Mouse (Mus musculus) ovary, adult 18-20 months (tissue): ENCODE results near the gene Itprip.

Experiments
- DNase-seq: peaks from one replicate; pipeline ENCODE4 v3.0.0; 2022; ENCODE audit warnings: low spot score, mixed read lengths

Gene Itprip

DNA sequence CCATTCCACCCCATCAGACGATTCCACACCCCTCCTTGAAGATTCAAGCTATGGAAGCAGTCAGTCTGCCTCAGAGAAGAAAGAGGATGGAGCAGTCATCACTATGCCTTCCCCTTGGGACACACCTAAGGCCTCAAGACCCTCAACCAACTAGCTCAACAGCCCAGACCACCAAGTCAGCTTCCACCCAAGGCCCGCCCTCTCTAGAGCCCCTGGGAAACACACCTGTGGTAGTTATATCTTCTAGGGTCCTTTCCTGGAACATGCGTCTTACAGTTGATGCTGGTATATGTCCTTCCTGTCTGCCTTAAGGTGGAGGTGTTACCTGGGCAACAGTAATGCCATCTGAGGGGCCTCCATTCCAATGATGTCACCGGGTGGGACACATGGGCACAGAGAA lies 4.9 kb downstream of the Itprip start:
- no peak for DNase-seq

DNA sequence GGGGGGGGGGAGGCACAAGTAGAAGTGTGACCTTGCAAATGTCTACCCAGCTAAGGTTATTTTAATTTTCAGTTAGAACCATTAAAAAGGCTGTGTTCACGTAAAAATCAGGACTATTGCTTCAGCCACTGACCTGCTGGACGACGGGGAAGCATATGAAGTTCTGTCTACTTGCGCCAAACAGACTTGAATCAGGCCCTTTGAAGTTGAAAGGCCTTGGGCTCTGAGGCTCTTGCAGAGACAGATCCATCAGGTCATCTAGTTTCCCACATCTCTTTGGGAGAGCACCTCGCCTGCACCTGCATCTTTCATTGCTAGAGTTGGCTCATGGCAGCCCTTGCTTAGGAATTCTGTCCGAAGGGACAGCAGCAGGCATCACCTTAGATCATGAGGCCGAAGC lies 5.8 kb downstream of the Itprip start:
- no peak for DNase-seq

DNA sequence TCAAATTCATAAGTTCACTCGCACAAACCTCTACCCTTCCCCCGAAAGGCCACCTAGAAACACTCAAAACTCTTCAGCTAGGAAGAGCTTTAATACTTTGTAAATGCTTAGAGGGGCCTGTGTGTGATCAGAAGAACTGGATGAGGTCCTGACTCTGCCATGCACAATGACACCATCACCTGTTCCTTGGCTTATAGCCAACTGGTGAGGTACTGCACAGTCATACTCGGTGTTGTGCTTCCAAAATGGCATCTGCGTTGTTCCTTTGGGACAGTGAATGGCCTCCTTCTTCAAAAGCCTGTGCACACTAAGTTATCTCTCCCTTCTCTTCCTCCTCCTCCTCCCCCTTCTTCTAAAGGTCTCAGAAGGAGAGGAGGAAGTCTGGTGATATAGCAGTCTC lies 8.3 kb downstream of the Itprip start:
- DNase-seq = no peak

DNA sequence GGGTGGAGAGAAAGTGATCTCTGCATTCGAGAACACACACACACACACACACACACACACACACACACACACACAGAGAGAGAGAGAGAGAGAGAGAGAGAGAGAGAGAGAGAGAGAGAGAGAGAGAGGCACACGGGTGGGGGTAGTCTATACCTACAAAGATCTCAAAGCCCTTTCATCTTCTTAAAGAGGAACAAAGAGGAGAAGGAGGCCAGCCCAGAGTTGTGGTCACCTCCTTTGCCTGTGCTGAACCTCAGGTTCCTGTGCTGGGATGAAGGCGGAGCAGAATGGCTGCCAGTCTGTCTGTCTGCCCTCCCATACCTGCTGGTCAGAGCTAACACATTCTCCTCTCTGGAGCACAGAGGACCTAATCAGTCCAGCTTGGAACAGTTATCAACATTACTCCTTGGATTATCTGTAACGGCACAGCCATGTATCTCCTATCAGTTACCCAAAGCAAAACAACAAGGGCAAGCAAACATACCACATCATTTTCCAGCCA lies 8.9 kb downstream of the Itprip start:
- DNase-seq = no peak

DNA sequence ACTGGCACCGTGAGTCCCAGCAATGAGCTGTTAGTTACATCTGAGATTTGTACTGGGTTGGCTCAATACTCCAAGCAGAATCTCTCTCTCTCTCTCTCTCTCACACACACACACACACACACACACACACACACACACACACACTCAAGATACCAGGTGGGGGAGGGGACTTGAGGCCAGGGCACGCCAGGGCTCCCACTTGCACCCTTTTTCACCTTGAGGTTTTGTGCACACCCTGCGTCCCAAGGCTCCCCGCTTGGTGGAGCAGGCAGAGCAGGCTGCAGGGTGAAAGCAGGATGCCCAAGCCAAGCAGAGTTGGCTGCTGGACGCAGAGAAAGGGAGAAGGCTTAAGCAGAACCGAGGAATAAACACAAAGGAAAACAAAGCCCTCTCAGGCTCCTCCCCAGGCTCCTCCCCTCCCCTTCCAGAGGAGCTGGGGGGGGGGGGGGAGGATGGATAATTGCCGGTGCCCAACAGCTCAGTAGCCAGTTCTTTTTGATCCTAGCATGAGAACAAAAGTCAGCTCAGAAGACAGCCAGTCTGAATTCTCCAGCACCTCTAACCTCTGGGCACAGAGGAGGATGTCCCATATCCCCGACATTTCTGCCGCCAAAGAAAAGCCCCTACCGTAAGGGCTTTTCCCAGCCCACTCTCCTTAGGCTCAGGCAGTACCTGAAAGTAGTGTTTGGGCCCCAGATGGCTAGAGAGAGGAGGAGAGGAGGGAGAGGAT lies 9.5 kb downstream of the Itprip start:
- peak; percentile 22 for DNase-seq

DNA sequence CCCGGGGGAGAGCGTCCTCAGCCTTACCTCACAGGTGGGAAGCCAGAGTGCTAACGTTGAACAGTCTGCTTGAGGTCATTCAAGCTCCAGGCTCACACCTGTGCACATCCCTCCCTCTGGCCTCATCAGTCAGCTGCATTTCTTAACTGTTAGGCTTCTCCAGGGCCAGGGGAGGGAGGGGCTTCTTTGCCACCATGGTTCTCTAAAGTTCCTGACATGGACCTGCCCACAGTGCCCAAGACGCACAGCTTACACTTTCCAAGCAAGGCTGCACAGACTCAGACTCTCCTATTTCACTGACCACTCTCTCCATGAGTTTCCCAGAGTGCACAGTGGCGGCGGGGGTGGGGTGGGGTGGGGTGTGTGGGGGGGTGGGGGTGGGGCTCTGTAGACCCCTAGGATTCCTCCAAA lies 10.1 kb downstream of the Itprip start:
- no peak for DNase-seq

DNA sequence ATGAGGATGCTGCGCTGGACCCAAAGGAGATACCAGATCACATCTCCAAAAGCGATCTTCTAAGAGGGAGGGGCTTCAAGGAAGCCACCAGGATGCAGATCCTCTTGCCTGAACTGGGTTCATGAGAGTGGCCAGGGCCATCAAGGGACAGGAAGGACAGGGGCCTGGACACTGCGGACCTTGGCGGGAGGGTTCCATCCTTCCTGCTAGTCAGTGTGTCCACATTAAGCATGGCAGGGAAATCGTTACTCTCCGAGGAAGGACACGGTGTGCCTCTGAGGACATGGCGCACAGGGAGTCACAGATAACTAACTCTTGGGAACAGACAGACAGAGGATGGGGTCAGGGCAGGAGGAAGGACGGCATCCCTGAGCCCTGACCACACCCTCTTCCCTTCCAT lies 11.5 kb downstream of the Itprip start:
- no peak for DNase-seq

DNA sequence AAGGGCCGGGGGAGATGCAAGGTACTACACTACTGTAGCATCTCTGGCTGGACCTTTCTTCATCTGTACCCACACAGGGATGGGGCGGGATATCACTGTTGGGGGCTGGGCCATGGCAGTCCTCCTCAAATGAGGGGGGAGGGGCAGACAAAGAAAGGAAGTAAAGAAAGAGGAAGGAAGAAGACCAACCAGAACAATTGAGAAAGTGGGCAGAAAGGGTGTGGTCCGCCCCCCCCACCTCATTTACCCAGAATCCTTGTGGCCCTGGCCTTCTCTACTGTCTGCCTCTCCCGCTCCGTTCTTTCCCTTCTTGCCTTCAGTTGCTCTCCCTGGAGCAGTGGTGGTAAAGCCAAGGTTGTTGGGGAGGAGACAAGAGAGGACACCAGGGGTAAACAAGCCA lies 13.5 kb downstream of the Itprip start:
- DNase-seq = no peak

DNA sequence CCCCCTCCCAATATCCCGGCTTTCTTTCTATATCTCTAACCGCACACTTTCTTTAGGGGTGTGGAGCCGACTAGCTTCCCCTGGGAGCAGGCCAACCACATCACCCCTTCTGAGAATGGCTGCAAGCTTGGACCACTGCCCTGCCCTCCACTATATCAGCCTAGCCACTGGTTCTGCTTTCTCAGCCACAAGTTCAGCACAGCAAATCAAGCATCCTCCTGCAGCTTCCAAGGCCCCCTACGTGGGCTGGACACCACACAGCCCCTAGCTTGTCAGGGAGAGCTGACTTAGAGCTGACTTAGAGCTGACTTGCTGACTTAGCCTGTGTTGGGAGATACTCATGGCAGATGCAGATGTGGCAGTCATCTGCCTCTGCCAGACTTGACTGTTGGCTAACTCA lies 14.0 kb downstream of the Itprip start:
- DNase-seq = no peak

DNA sequence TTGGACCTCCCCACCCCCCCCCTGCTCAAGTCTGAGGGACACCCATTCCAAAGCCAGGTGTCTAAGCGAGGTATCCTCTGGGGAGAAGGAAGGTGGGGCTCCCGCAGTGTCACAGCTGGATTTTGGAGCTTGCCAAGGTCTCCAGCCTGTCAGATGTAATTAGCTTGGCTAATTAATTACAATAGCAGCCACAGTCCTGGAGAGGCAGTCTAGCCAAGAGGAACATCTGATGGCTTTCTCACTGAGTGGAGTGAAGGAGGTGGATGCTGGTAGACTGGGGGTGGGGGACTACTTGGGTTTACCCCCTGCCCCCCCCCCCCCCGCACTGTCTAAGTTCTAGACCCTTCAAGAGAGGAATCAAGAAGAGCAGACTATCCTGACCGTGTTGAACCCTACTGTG lies 15.4 kb downstream of the Itprip start:
- DNase-seq = no peak

DNA sequence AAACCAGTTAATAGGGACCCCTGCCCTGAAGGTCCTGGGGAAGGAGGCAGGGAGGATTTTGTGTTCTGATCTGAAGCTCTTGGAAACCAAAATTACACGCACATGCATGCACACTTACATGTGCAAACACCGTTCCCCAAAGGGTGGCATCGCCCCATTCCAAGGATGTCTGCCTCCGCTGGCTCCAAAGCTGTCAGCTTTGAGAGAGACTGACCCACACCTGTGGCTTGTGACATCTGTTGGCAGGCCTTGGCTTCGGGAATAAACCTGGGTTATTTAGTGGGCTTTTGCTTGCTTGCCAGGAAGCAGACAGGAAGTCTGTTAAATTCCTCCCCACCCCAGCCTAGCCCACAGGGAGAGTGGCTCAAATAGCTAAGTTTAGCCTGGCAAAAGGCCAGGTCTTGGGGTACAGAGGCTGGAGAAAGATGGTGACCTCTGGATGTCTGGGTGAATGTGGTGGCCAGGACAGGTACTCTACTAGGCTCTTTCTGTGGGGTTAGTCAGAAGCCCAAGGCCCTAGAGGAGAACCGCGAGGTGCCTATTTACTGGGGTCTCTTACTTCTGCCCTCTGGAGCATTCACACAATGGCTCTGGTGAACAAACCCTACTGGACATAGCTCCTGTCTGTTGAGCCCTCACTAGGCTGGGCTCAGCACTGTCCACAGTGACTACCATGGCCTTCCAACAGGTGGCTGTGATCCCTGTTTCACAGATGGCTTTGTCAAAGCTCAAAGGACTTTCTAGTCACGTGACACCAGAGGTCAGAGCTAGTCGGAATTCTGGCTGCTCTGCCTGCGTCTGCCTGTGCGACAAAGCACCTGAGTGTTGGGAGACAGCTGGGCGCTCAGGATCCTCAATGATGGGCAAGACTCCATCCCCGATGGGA lies 16.5 kb downstream of the Itprip start:
- DNase-seq = no peak

DNA sequence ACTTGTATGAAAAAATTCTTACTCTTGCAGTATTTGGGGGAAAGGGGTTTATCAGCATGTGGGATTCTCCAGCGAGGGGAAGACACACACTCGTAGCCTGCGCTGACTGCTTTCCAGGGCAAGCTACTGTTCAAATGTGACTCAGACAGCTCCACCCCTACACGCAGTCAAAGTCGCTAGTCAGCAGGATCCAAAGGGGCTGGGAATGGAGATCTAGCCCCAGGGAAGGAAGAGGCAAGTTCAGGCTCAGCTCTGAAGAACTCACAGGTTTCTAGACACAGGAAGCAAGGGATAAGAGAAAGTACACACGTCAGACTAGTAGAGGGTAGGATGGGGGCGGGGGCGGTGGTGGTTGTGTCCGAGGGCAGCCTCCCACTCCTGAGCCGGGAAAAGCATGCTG lies 18.5 kb downstream of the Itprip start:
- DNase-seq = no peak

DNA sequence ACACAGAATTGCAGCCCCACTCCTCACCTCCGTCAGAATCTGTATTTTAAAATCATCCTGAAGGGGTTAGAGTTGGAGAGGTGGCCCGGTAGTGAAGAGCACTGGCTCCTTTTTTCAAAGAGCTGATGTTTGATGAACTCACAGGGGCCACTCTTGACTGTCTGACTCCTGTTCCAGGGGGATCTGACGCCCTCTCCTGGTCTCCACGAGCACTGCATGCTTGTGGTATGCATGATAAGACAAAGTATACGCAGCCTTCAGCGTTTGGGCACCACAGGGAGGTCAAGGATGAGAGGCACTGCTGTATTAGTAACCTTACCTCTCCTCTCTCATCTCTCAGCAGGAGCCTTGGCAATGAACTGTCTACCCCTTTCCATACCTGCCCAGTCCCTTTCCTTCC lies 19.1 kb downstream of the Itprip start:
- DNase-seq = no peak

DNA sequence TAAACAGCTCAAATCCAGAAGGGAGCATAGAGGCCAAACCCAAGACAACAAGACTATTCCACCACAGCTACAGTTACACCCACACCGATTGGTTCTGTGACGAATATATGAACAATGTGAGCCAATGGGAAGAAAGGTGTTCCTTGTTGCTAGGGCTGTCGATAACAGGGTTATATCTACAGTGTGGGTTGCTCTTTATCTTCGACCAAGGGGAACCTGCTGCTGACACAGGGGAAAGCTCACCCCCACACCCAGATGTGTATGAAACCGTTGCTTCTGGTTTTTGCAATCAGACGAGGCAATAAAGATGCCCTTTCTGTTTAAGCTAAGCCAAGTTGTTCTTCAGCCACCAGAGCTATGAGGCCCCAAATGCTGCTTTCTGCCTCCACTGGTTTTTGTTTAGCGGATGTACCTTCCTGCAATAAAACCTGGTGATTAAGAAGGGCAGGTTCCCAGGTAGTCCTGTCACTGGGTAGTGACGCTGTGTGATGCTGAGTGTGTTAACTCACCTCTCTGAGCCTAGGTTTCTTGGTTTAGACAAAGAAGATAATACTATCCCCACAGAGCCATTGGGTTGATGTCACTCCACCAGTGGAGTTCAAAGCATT lies 20.5 kb downstream of the Itprip start:
- no peak for DNase-seq

DNA sequence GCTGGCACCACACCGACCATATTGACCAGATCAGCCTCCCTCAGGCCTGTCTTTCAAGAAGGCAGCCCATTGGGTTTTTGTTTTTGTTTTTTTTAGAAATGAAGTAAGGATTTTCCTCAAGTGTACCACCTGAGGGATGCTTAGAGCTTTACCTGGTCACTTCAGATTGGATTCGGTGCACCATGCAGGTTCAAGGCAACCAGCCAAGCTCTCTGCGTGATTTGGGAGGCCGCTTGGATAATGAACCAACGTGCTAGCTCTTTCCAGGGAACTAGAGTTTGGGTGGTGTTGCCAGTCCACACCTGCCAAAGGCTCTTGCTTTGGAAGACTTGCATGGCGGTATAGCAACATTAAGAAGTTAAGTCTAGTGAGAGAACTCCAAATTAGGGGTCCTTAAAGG lies 26.0 kb downstream of the Itprip start:
- DNase-seq = no peak

DNA sequence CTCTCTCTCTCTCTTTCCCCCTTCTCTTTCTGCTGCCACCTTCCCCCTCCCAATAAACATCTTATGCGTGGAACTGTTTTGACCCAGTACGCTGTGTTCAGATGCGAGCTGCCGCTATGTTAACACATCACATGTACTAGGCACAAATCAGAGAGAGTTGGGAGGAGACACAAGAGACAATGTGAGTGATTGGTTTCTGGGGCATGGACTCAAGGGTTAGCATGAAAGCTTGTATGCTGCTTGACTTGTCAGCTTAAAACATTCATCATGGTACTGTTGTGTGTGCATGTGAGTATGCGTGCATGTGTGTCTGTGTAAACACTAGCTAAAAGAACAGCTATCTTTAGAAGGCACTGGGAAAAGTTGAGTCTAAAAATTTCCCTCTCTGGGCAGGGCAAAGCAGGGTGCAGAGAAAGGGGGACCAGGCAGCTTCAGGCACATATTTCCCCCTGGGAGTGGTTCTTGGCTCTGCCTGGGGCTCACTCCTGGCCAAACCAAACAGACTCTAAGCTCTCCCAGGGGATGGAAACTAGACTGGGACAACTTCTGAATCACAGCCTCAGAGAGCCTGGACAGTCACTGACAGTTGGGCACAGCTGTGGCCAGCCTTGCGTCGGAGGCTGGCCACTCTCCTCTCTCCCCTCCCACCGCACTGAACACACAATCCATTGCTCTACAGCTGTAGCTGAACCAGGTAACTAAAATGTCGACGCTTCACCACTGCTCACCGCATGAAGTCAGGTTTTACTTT lies 27.4 kb downstream of the Itprip start:
- no peak for DNase-seq

DNA sequence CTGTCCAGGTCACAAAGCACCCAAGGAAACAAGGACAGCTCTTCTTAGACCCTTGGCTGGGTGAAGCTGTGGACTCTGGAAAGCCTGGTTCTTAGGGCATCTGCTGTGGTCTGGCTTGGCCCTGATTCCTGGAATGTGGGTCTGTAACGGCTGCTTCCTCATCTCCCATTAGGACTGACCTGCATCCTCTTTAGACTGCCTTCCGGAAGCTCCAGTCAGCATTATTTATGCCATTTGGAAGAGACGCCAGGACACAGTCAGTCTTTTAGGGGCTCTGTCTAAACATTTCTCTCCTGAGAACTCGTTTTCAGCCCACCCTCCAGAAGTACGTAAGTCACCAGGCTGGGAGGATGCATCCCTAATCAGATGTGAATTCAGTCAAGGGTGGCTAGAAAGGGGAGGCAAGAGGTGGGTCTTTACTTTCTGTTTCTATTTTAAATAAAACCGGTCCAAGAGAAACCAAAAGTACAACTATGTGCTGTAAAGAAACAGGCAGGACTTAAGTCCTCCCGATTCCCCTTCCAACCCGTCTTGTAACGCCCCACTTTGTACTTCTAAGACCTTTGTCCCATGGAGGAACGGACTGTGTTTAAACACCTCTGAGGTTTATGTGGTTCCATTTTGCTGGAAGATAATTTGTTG lies 28.5 kb downstream of the Itprip start:
- DNase-seq = no peak

DNA sequence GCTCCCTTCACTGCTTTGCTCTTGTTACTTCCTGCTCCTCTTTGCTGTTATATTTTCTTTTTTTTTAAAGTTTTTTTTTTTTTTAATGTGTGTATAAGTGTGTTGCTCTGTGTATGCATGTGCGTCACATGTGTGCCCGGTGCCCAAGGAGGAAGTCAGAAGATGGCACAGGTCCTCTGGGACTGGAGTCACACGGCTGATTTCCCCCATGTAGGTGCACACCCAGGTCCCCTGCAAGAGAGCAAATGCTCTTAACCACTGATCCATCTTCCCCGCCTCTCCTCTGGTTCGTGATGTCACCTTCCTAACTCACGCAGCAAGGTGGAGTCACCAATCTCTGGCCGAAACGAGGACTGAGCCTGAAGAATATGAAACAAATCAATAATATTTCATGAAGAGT lies 31.1 kb downstream of the Itprip start:
- no peak for DNase-seq

DNA sequence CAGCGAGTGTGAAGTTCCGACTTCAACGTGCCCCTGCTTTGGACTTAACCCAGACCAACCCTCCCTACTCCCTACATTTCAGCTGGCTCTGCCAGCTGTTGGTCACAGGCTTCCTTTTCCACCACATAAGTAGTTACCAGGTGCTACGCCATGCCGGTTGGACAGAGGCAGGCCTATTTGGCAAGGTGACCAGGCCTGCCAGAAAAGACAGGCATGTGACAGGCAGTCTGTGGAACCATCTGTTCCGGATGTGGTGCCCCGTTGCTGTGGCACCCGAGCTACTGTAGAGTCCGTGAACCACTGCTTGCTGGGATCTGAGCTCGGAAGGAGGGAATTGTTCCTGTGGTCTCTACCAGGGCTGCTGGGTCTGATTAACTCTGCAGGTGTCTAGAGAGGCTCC lies 31.7 kb downstream of the Itprip start:
- DNase-seq = no peak

DNA sequence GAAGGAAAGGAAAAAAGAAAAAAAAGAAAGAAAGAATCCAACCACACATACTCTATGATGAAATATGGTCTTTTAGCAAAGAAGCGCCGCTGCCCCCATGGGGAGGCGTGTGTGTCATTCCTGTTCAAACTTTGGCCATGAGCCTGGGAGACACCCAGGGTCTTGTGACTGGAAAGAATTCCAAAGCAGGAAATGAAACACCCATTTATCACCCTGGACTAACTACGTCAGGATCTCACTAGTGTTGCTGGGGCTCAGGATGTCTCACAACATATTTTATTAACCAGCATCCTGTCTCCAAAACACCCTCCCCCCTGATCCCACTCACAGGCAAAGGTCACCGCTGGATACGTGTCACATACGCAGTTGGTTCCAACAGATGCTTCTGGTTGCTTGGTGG lies 32.5 kb downstream of the Itprip start:
- DNase-seq = no peak

DNA sequence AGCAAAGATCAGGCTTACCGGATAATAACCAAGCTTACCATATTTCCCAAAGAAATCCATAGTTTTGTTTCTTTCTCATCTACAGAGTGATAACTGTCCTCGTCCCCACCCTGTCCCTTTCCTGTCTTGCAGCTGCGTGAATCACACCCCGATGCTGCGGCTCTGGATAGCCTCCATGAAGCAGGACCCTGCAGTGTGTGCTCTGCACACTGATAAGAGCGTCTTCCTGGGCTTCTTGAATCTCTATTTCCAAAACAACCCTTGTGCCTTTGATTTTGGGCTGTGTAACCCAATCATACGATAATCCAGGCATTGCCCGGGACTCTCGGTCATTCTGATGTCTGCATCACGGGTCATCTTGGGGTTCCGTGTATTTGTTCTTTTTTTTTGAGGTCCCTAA lies 33.2 kb downstream of the Itprip start:
- DNase-seq = no peak
